Mouse (Mus musculus) heart, embryonic 11.5 days (tissue): ENCODE measurements at regions not wholly inside any gene's neighbourhood (a gene's known extent, or its start where the extent isn't known, plus 50 kb on each side); places are given as distances from the start of the nearest gene placed in this dataset.

Experiments
- ATAC-seq: fragments of 200-750 bp; cut with Nextera tagmentation; replicated peaks from 2 replicates; pipeline ENCODE4 v1.8.0; 2017; ENCODE audit warnings: moderate library complexity; ENCODE audit not compliant: insufficient number of reproducible peaks, low FRiP score, low TSS enrichment
- H3K27ac ChIP-seq: fragments of 300-500 bp; sonication (generic); 2 replicates; pipeline ENCODE4 v1.5.1; 2014; ENCODE audit warnings: mild to moderate bottlenecking, low read depth, low read length
- H3K27me3 ChIP-seq: fragments of 300-500 bp; sonication (generic); 2 replicates; pipeline ENCODE4 v1.6.1; 2014; ENCODE audit warnings: mild to moderate bottlenecking, low read length, mixed read lengths; ENCODE audit not compliant: control insufficient read depth, insufficient read depth
- H3K36me3 ChIP-seq: fragments of 300-500 bp; sonication (generic); 2 replicates; pipeline ENCODE4 v1.6.1; 2014; ENCODE audit warnings: mild to moderate bottlenecking, low read length, moderate library complexity, mixed read lengths; ENCODE audit not compliant: control insufficient read depth, insufficient read depth
- H3K4me1 ChIP-seq: fragments of 300-500 bp; sonication (generic); 2 replicates; pipeline ENCODE4 v1.6.1; 2014; ENCODE audit warnings: low read length; ENCODE audit not compliant: control insufficient read depth, insufficient read depth
- H3K4me2 ChIP-seq: fragments of 300-500 bp; sonication (generic); 2 replicates; pipeline ENCODE4 v1.6.1; 2014; ENCODE audit warnings: mild to moderate bottlenecking, moderate library complexity
- H3K4me3 ChIP-seq: fragments of 300-500 bp; sonication (generic); 2 replicates; pipeline ENCODE4 v1.5.1; 2014; ENCODE audit warnings: low read depth, low read length
- H3K9ac ChIP-seq: fragments of 300-500 bp; sonication (generic); 2 replicates; pipeline ENCODE4 v1.6.1; 2014; ENCODE audit warnings: mild to moderate bottlenecking, low read depth, low read length, moderate library complexity
- H3K9me3 ChIP-seq: fragments of 300-500 bp; sonication (generic); replicated peaks from 2 replicates; pipeline ENCODE4 v1.6.1; 2016; ENCODE audit warnings: low read length; ENCODE audit not compliant: control insufficient read depth
- WGBS: fragments of 180-500 bp; shearing (Covaris S2); extraction: QIAGEN DNeasy Blood & Tissue Kit; methylation state at CpG from one replicate; pipeline ENCODE4 v1.1.7; 2014; ENCODE audit not compliant: insufficient replicate concordance; 5-methylcytosine and 5-hydroxymethylcytosine counted together

DNA sequence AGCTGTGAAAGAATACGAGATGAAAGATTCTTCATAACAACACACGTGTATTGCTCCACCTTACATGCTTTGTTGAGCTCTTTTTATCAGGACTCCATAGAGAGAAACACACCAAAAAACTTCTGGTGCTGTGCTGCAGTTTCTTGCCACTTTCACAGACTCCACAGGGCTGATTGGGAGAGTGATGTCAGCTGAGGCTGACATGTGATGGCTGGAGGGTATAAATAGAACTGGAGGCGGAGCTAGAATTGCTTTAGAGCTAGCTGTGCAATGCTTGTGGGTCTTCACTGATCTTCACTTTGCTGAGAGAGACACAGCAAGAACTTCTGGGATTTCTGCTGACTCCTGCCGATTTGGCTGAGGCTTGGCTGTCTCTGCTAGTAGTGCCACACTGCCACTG lies 285.3 kb downstream of the Epha4 start:
- Histone ChIP-seq H3K4me2 (no peak overlapping the region), H3K9ac (no peak overlapping the region), H3K36me3 (no peaks in the 10 kb centered on the region), H3K27ac (peak overlapping the region; percentile 22; the same call in 1 of the 2 replicates), H3K9me3 (no peaks in the 10 kb centered on the region), H3K4me3 (no peak overlapping the region), H3K27me3 (no peaks in the 10 kb centered on the region), H3K4me1 (peaks cover 9% of the 10 kb centered on the region)
- WGBS = 82% methylated on average over 4 of the region's 4 CpGs
- ATAC-seq = no peak

DNA sequence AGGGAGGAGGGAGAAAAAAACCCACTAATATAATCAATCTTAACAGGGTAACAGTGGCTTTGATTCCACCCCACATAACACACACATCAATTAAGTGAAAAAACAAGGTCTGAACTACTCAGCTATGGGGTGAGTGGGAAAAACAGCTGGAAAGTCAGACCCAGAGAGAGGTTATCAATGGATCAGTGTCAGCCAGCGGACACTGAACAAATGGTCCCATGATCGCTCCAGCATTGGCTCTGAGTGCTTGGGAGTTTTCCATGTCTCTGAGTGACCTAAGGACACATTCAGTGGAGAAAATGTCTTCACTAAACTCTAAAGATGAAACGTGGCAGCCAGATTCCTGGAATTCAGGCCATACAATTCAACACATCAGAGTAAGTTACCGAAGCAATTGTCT lies 281.9 kb downstream of the Epha4 start:
- Histone ChIP-seq H3K27ac (no peak overlapping the region), H3K4me1 (peaks cover 3% of the 10 kb centered on the region; the same call in 1 of the 2 replicates), H3K9ac (no peak overlapping the region), H3K9me3 (no peaks in the 10 kb centered on the region), H3K4me2 (no peak overlapping the region), H3K27me3 (no peaks in the 10 kb centered on the region), H3K36me3 (no peaks in the 10 kb centered on the region), H3K4me3 (no peak overlapping the region)
- 53% methylated on average over 4 of the region's 4 CpGs for WGBS
- ATAC-seq = no peak

DNA sequence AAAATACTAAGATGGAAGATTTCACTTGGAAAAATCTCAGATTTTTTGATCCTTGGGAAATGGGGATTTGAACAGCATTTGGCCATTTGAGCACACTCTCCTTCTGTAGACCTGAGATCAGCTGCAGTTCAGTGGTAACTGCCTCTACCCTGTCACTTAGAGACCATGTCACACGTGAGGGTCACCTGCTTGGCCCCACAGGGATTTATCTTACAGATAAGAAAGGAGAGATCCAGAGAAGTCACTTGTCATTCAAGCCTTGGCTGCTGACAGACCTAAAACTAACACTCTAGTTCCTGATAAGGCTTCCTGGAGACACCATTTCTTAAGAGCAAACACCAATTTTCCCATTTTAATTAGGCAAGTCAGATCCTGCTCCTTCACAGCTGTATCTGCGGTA lies 270.2 kb downstream of the Epha4 start:
- peak overlapping the region; percentile 34 for H3K4me2 ChIP-seq
- H3K9ac ChIP-seq = no peak overlapping the region
- H3K27ac ChIP-seq = no peak overlapping the region
- no peak overlapping the region for H3K4me3 ChIP-seq
- H3K27me3 ChIP-seq = no peaks in the 10 kb centered on the region
- ATAC-seq = no peak
- no peaks in the 10 kb centered on the region for H3K9me3 ChIP-seq
- no peaks in the 10 kb centered on the region for H3K36me3 ChIP-seq
- H3K4me1 ChIP-seq = peaks cover 10% of the 10 kb centered on the region; the same call in 1 of the 2 replicates
- 6% methylated on average over 2 of the region's 2 CpGs for WGBS

DNA sequence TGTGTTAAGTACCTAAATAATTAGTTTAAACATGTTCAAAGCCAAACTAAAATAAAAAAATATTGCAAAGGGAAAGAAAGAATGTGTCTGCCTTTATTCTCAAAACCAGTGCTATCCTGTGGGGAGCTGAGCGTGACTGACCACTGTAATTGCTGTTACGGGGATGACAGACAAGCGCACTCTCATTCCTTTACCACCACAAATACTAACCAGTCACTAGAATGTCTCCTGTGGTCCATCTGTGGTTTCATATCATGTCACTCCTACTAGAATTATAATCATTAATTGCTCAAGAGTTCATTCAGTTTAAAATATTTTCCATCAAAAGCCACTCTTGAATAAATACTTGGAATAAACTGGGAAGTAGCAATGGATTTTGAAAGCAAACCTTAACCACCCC lies 268.8 kb downstream of the Epha4 start:
- Histone ChIP-seq H3K4me3 (no peak overlapping the region), H3K27me3 (no peaks in the 10 kb centered on the region), H3K4me1 (peaks cover 10% of the 10 kb centered on the region; the same call in 1 of the 2 replicates), H3K9me3 (no peaks in the 10 kb centered on the region), H3K36me3 (no peaks in the 10 kb centered on the region), H3K27ac (no peak overlapping the region), H3K9ac (no peak overlapping the region), H3K4me2 (no peak overlapping the region)
- no peak for ATAC-seq
- WGBS = 79% methylated on average over 3 of the region's 3 CpGs

DNA sequence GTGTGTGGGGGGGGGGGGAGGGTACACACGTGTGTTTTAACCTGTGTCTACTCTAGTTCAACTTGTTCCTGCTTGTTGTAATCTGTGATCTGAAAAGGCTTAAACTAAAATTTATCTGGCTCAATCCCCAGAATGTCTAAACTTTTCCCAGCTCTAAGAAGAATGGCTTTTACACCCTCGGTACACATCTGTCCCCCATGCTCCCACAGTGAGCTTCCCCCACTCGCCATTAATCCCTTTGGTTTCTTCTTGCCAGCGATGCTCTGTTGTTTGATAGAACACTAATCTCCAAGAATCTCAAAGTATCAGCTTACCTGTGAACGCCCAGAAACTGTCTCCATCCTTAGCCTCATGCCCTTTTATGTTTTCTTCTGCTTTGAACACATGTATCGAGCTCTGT lies 260.6 kb downstream of the Epha4 start:
- Histone ChIP-seq H3K4me2 (no peak overlapping the region), H3K4me1 (peaks cover 4% of the 10 kb centered on the region; the same call in 1 of the 2 replicates), H3K9ac (no peak overlapping the region), H3K27me3 (no peaks in the 10 kb centered on the region), H3K27ac (no peak overlapping the region), H3K36me3 (no peaks in the 10 kb centered on the region), H3K9me3 (no peaks in the 10 kb centered on the region), H3K4me3 (no peak overlapping the region)
- no peak for ATAC-seq
- WGBS = 74% methylated on average over 6 of the region's 6 CpGs

DNA sequence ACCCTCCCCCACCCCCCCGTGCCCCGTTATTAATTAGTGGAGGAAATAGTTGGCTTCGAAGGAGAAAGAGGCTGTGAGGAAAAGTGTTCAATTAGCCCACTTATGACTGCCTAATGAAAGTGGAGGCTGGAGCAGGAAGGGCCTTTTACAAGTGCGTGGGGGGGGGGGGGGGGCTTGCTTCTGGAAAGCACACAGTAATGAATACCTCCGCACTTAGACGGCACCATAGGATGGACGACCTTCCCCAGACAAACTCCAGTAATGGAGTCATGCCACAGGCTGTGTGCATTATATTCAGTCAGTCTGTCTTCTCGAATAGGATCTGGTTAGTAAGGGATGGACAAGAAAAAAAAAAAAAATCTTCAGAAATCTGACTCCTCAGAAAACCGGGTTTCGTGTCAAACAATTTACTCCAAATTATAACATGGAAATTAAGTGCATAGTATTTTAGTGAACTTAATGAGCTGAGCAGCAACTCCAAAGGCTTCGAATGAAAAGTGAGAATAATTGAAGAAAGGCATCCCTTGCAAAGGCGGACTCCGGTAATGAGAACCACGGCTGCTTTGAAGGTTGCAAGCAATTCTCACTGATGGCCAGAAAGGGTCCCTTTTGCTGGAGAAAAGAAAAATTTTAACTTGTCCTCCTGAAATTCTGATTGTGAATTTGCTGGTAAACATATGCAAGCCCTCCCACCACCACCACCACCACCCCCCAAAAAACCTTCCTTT lies 258.6 kb downstream of the Epha4 start:
- H3K4me2 ChIP-seq = no peak overlapping the region
- 71% methylated on average over 14 of the region's 14 CpGs for WGBS

DNA sequence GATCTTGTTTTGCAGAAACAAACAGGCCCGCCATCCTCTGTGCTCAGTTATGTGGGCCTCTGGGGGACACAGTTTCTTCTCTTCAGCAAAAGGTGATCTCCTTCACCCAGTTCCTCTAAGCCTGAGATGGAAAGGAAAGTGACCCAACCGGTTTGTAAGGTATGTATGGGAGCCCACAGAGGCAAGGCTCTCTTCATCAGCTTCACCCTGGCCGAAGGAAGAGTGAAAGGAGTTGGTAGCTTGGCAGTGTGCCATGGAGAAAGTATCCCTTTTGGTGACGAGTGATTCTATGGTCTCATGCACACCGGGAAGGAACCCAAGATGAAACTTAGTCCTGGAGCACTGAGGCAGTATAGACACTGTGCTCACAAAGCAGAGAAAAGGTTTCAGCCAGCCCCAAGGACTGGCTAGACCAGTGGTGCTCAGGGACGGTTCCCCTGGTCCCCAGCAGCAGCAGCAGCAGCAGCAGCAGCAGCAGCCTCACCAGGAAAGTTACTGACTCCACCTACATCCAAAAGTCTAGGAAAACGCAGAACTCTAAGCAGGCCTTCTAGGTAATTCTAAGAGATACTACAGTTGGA lies 256.1 kb downstream of the Epha4 start:
- no peak overlapping the region for H3K9ac ChIP-seq
- no peak overlapping the region for H3K4me3 ChIP-seq
- H3K36me3 ChIP-seq = no peaks in the 10 kb centered on the region
- no peak overlapping the region for H3K4me2 ChIP-seq
- H3K4me1 ChIP-seq = peaks cover 4% of the 10 kb centered on the region; the same call in 1 of the 2 replicates
- no peak for ATAC-seq
- H3K27me3 ChIP-seq = no peaks in the 10 kb centered on the region
- no peak overlapping the region for H3K27ac ChIP-seq
- WGBS = 51% methylated on average over 7 of the region's 7 CpGs
- no peaks in the 10 kb centered on the region for H3K9me3 ChIP-seq

More for the DNA sequence above, 258.6 kb downstream of the Epha4 start:
- Histone ChIP-seq H3K27ac (no peak overlapping the region), H3K27me3 (no peaks in the 10 kb centered on the region), H3K36me3 (no peaks in the 10 kb centered on the region), H3K9me3 (no peaks in the 10 kb centered on the region), H3K4me1 (peaks cover 4% of the 10 kb centered on the region; the same call in 1 of the 2 replicates), H3K4me3 (no peak overlapping the region), H3K9ac (no peak overlapping the region)
- no peak for ATAC-seq

DNA sequence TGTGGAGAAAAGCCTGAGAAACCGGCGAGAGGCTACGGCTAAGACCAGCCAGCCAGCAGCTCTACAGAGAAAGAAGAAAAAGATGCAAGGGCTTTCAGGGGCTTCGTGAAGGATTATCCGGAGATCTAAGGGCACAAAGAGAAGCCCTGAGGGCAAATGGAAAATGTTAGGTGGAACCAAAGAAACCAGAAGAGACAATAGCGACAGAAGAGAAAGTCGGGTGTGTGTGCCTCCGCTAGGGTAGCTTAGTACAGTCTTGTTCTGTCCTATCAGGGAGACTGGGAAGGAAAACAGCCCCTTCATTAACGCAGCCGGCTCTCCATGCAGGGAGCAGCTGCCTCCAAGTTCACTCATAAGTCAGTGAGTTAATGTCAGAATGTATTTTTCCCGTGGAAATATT lies 255.1 kb downstream of the Epha4 start:
- Histone ChIP-seq H3K27me3 (no peaks in the 10 kb centered on the region), H3K9ac (no peak overlapping the region), H3K27ac (no peak overlapping the region), H3K36me3 (no peaks in the 10 kb centered on the region), H3K9me3 (no peaks in the 10 kb centered on the region), H3K4me2 (no peak overlapping the region), H3K4me1 (peaks cover 4% of the 10 kb centered on the region; the same call in 1 of the 2 replicates), H3K4me3 (no peak overlapping the region)
- ATAC-seq = no peak
- 73% methylated on average over 11 of the region's 11 CpGs for WGBS

DNA sequence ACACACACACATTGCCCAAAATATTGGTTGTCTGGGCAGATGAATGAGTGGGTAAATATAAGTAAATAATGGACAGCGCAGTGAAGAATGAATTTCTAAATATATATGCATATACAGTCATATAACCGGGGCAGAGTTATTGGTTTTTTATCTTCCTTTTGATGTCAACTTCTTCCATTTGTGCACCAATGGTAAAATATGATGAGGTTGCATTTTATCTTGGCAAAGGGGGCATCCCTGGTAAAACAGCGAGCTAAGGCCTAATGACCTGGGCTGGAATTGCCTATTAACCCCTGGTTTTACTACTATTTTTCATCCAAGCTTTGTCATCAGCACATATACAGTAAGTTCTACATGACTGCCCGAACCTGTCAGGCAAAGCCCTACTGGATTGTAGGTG lies 253.2 kb downstream of the Epha4 start:
- no peak overlapping the region for H3K4me3 ChIP-seq

More for the DNA sequence above, 253.2 kb downstream of the Epha4 start:
- Histone ChIP-seq H3K4me1 (peaks cover 4% of the 10 kb centered on the region; the same call in 1 of the 2 replicates), H3K4me2 (no peak overlapping the region), H3K9me3 (no peaks in the 10 kb centered on the region), H3K27ac (no peak overlapping the region), H3K36me3 (no peaks in the 10 kb centered on the region), H3K9ac (no peak overlapping the region), H3K27me3 (no peaks in the 10 kb centered on the region)
- WGBS = 87% methylated on average over 4 of the region's 4 CpGs
- ATAC-seq = no peak
